Mouse (Mus musculus) thymus, adult 2 months (tissue): ENCODE measurements at regions not wholly inside any gene's neighbourhood (a gene's known extent, or its start where the extent isn't known, plus 50 kb on each side); places are given as distances from the start of the nearest gene placed in this dataset.

Experiments
- DNase-seq: peaks from one replicate; pipeline ENCODE4 v3.0.0; 2021
- H3K27ac ChIP-seq: fragments of 200-500 bp; 2 replicates; pipeline ENCODE4 v1.5.1; 2012; ENCODE audit warnings: low read length, control low read depth; ENCODE audit not compliant: control insufficient read depth, insufficient read depth
- H3K27me3 ChIP-seq: fragments of 200-500 bp; 2 replicates; pipeline ENCODE4 v1.6.1; 2012; ENCODE audit warnings: mild to moderate bottlenecking, low read length, moderate library complexity, mixed read lengths; ENCODE audit not compliant: control insufficient read depth, insufficient read depth
- H3K36me3 ChIP-seq: fragments of 200-500 bp; 2 replicates; pipeline ENCODE4 v1.6.1; 2012; ENCODE audit warnings: mild to moderate bottlenecking, low read length, moderate library complexity; ENCODE audit not compliant: control insufficient read depth, insufficient read depth
- H3K4me1 ChIP-seq: fragments of 200-500 bp; replicated peaks from 2 replicates; pipeline ENCODE4 v1.6.1; 2012; ENCODE audit warnings: low read length; ENCODE audit not compliant: control insufficient read depth, insufficient read depth
- H3K4me3 ChIP-seq: fragments of 200-500 bp; 2 replicates; pipeline ENCODE4 v1.5.1; 2012; ENCODE audit warnings: mild to moderate bottlenecking, low read length, control low read depth, moderate library complexity; ENCODE audit not compliant: control insufficient read depth, insufficient read depth
- CTCF ChIP-seq: fragments of 200-500 bp; IDR thresholded peaks from 2 replicates; pipeline ENCODE4 v1.5.1; 2012; ENCODE audit warnings: mild to moderate bottlenecking, control low read depth, low read length, moderate library complexity, borderline replicate concordance; ENCODE audit not compliant: control insufficient read depth, poor library complexity, insufficient read depth; ENCODE audit errors: extremely low read depth
- POLR2A ChIP-seq: fragments of 200-500 bp; IDR thresholded peaks from 2 replicates; pipeline ENCODE4 v1.6.1; 2012; ENCODE audit warnings: mild to moderate bottlenecking, low read length, control low read depth, moderate library complexity; ENCODE audit not compliant: control insufficient read depth, poor library complexity, insufficient read depth; ENCODE audit errors: extremely low read depth
- WGBS: fragments of 180-500 bp; shearing (Covaris S2); methylation state at CpG from one replicate; pipeline ENCODE4 v1.1.7; 2018; 5-methylcytosine and 5-hydroxymethylcytosine counted together

- Histone ChIP-seq H3K27ac (no peak overlapping the region), H3K27me3 (no peaks in the 10 kb centered on the region), H3K4me3 (no peak overlapping the region), H3K36me3 (no peaks in the 10 kb centered on the region), H3K4me1 (no peaks in the 10 kb centered on the region)
- DNase-seq = no peak
- WGBS = 44% methylated on average over 1 of the region's 1 CpGs
- TF ChIP-seq POLR2A (no peak), CTCF (no peak)
Measured at GRCm38 (mm10) chrX:142618389-142618788, 62.8 kb upstream of the Tmem164 start.

GRCm38 (mm10) chrX:142623359-142623758 lies 57.8 kb upstream of the Tmem164 start:
- Histone ChIP-seq H3K36me3 (no peaks in the 10 kb centered on the region), H3K27me3 (no peaks in the 10 kb centered on the region), H3K4me1 (no peaks in the 10 kb centered on the region), H3K27ac (no peak overlapping the region), H3K4me3 (no peak overlapping the region)
- TF ChIP-seq POLR2A = no peak
- no peak for TF ChIP-seq CTCF
- no peak for DNase-seq
- 57% methylated on average over 2 of the region's 2 CpGs for WGBS

- Histone ChIP-seq H3K36me3 (no peaks in the 10 kb centered on the region), H3K27me3 (no peaks in the 10 kb centered on the region), H3K4me1 (no peaks in the 10 kb centered on the region), H3K27ac (no peak overlapping the region), H3K4me3 (no peak overlapping the region)
- TF ChIP-seq POLR2A (no peak), CTCF (no peak)
- no peak for DNase-seq
- WGBS = 88% methylated on average over 2 of the region's 2 CpGs
Measured at GRCm38 (mm10) chrX:142623882-142624281, 57.3 kb upstream of the Tmem164 start.
